ENCODE assay signal across 11 mouse cellular contexts in genomic region chr11:65386291-65387061, GRCm38 (mm10).
DNase-seq lines count a peak whose midpoint lies in the region; ATAC-seq and TF ChIP-seq lines count a peak whose summit lies in the region.
"Had no signal": no experiment of that assay in that cellular context is flagged by ENCODE, and none has a peak within 500 bp of the region (broad histone marks: within the 10 kb centered on the region; RNA-seq: fewer than 3 reads in every experiment).

No protein-coding gene starts in this region.

- no peak overlapping the region for H3K9ac ChIP-seq in forebrain, embryonic 16.5 days (replicated peaks; ENCODE audit: low read depth, low read length)
- H3K9ac ChIP-seq in stomach, postnatal 0 days (ENCODE audit: low read length) = no peak overlapping the region
- H3K9ac ChIP-seq: midbrain, embryonic 13.5 days had no signal

- no peak overlapping the region for H3K4me3 ChIP-seq in forebrain, embryonic 10.5 days
- no peak overlapping the region for H3K4me3 ChIP-seq in forebrain, embryonic 16.5 days (replicated peaks; ENCODE audit: low read length)
- H3K4me3 ChIP-seq in stomach, postnatal 0 days (ENCODE audit: low read depth, low read length) = no peak overlapping the region
- H3K4me3 ChIP-seq: midbrain, embryonic 13.5 days had no signal

- TF ChIP-seq CTCF in stomach, postnatal 0 days (IDR thresholded peaks at IDR 0.05; ENCODE audit: low read depth) = no peak

- no peak for TF ChIP-seq EP300 in stomach, postnatal 0 days (optimal IDR thresholded peaks at IDR 0.05)

- H3K36me3 ChIP-seq in forebrain, embryonic 10.5 days (replicated peaks) = no peaks in the 10 kb centered on the region
- no peaks in the 10 kb centered on the region for H3K36me3 ChIP-seq in forebrain, embryonic 16.5 days (ENCODE audit: control insufficient read depth, insufficient read depth)
- H3K36me3 ChIP-seq in stomach, postnatal 0 days (ENCODE audit: control insufficient read depth, insufficient read depth, low read length) = no peaks in the 10 kb centered on the region
- H3K36me3 ChIP-seq: midbrain, embryonic 13.5 days had no signal

- WGBS in forebrain, embryonic 10.5 days = 72% methylated on average over 14 of the region's 14 CpGs
- WGBS in forebrain, embryonic 16.5 days = 27% methylated on average over 14 of the region's 14 CpGs
- 33% methylated on average over 14 of the region's 14 CpGs for WGBS in stomach, postnatal 0 days

- peaks cover 10% of the 10 kb centered on the region for H3K4me1 ChIP-seq in forebrain, embryonic 10.5 days
- peaks cover 6% of the 10 kb centered on the region for H3K4me1 ChIP-seq in forebrain, embryonic 16.5 days (replicated peaks; ENCODE audit: control insufficient read depth, insufficient read depth, low read length)
- no peaks in the 10 kb centered on the region; the same call in 1 of the 2 replicates for H3K4me1 ChIP-seq in stomach, postnatal 0 days (replicated peaks; ENCODE audit: control insufficient read depth, insufficient read depth)
- H3K4me1 ChIP-seq: midbrain, embryonic 13.5 days had no signal

- ATAC-seq in forebrain, embryonic 16.5 days = no peak
- ATAC-seq in stomach, postnatal 0 days (ENCODE audit: low FRiP score, low TSS enrichment) = peak; percentile 53; the same call in 1 of the 2 replicates
- ATAC-seq: midbrain, embryonic 13.5 days had no signal

- H3K27me3 ChIP-seq in forebrain, embryonic 10.5 days (ENCODE audit: poor library complexity, severe bottlenecking) = no peaks in the 10 kb centered on the region
- no peaks in the 10 kb centered on the region for H3K27me3 ChIP-seq in forebrain, embryonic 16.5 days (replicated peaks; ENCODE audit: control insufficient read depth, insufficient read depth, low read length)
- no peaks in the 10 kb centered on the region for H3K27me3 ChIP-seq in stomach, postnatal 0 days (ENCODE audit: control insufficient read depth, insufficient read depth, low read length)
- H3K27me3 ChIP-seq: midbrain, embryonic 13.5 days had no signal

- no peak overlapping the region for H3K4me2 ChIP-seq in forebrain, embryonic 16.5 days (ENCODE audit: low read length)
- no peak overlapping the region for H3K4me2 ChIP-seq in stomach, postnatal 0 days (replicated peaks; ENCODE audit: low read depth)
- H3K4me2 ChIP-seq: midbrain, embryonic 13.5 days had no signal

- no peak for DNase-seq in forebrain, embryonic 10.5 days (ENCODE audit: extremely low spot score, low spot score)
- peak; percentile 70 for DNase-seq in ovary, adult 18-20 months (ENCODE audit: low spot score)
- DNase-seq in ovary, postnatal 10 days (ENCODE audit: low spot score) = no peak
- peak; percentile 64 for DNase-seq in kidney, postnatal 14 days
- no peak for DNase-seq in stomach, postnatal 0 days (ENCODE audit: low spot score)
- no peak for DNase-seq in cerebellum, adult 11 months
- no peak for DNase-seq in left cerebral cortex, postnatal 4 days
- DNase-seq: B cell, adult 2 months; right cerebral cortex, postnatal 4 days had no signal

- intact Hi-C loops in left cerebral cortex, postnatal 4 days (cut with DNase I) = no loop called here

- peak overlapping the region; percentile 51 for H3K27ac ChIP-seq in forebrain, embryonic 10.5 days
- H3K27ac ChIP-seq in forebrain, embryonic 16.5 days (ENCODE audit: low read length) = no peak overlapping the region
- H3K27ac ChIP-seq in stomach, postnatal 0 days (replicated peaks) = peak overlapping the region; percentile 9; the same call in 1 of the 2 replicates
- H3K27ac ChIP-seq: midbrain, embryonic 13.5 days had no signal

- H3K9me3 ChIP-seq in forebrain, embryonic 10.5 days = no peaks in the 10 kb centered on the region
- H3K9me3 ChIP-seq in forebrain, embryonic 16.5 days (ENCODE audit: control insufficient read depth, low read length) = no peaks in the 10 kb centered on the region
- H3K9me3 ChIP-seq in stomach, postnatal 0 days (ENCODE audit: control insufficient read depth, low read length) = no peaks in the 10 kb centered on the region
- H3K9me3 ChIP-seq: midbrain, embryonic 13.5 days had no signal

Comparison
In these comparisons a context has a peak if more than half of its experiments do, and no peak if none do; other contexts are left out.
1. DNase-seq: peak in ovary, adult 18-20 months (single experiment) and kidney, postnatal 14 days (single experiment); none in forebrain, embryonic 10.5 days (single experiment), ovary, postnatal 10 days (single experiment), stomach, postnatal 0 days (single experiment), cerebellum, adult 11 months (single experiment) and left cerebral cortex, postnatal 4 days (single experiment).